Mouse (Mus musculus): ENCODE results near the gene Nfat5. TPM values are rescaled to one million over a fixed set of nuclear protein-coding genes. Genes with fewer than 3 reads are reported as not detected.

Nfat5 gene
- 9.0 and 11.7 TPM in 2 replicates for polyA plus RNA-seq (2015; fragmentation: Nextera tagmentation; extraction: Ambion mirVana)

DNA sequence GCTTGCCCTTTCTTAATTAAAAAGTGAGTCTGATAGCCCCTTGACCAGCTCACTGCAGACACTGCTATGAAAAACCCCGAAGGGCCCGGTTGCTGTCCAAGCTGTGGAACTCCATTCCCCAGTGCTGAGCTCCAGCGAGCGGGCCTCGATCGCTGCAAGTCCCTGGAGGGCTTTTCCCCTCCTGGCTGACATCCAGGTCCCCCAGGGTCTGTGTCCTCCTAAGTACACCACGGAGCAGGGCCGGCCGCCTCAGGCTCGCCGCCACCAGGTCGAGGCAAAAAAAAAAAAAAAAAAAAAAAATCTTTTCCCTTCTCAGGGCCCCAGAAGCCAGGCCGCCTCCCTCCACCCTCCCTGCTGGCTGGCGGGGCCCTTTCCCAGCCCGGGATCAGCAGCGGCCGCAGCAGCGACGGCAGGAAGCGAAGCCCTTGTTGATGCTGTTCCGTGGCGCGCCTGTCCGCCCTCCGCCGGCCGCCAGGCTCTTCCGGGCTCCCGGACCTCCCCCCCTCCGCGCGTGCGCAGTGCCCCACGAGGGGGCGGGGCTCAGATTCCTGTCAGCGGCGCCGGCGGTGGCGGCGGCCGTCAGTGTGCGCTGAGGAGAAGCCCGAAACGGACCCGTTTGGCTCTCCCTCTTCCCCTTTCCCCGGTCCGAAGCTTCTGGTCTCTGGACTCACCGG, at the start of gene Nfat5:
TSS of gene Nfat5 (plus strand) at position 543 of the 674 bp plus-strand sequence.
- peak within 1 kb of the TSS; percentile 65 for H3K4me2 ChIP-seq (ENCODE audit: low read depth, low read length)
- H3K4me3 ChIP-seq (replicated peaks; ENCODE audit: low read length): peak within 1 kb of the TSS; percentile 98
- H3K9me3 ChIP-seq (replicated peaks; ENCODE audit: control insufficient read depth, low read length): no peaks in the 10 kb centered on the region
- no peaks in the 10 kb centered on the region for H3K36me3 ChIP-seq (ENCODE audit: control insufficient read depth, insufficient read depth, low read length)
- H3K9ac ChIP-seq (ENCODE audit: low read length): peak within 1 kb of the TSS; percentile 98
- H3K4me1 ChIP-seq (ENCODE audit: control insufficient read depth, insufficient read depth, low read length): peaks cover 11% of the 10 kb centered on the region
- H3K27ac ChIP-seq (ENCODE audit: low read length): peak within 1 kb of the TSS; percentile 97
- peak; percentile 96 for ATAC-seq (ENCODE audit: insufficient read depth, low FRiP score)
- H3K27me3 ChIP-seq (ENCODE audit: control insufficient read depth, insufficient read depth, low read length): no peaks in the 10 kb centered on the region
- WGBS: 0% methylated on average over 49 of the region's 49 CpGs

GRCm38 (mm10) chr8:107244218-107244617, 49.1 kb upstream of the Nfat5 start:
- H3K9me3 ChIP-seq (replicated peaks; ENCODE audit: control insufficient read depth, low read length): no peaks in the 10 kb centered on the region
- 0 out of 2 replicates have a peak overlapping the region, but pooled peaks have one; percentile 24 for H3K9ac ChIP-seq (ENCODE audit: low read length)
- H3K36me3 ChIP-seq (ENCODE audit: control insufficient read depth, insufficient read depth, low read length): no peaks in the 10 kb centered on the region
- ATAC-seq (ENCODE audit: insufficient read depth, low FRiP score): no peak
- H3K4me1 ChIP-seq (ENCODE audit: control insufficient read depth, insufficient read depth, low read length): no peaks in the 10 kb centered on the region
- H3K4me3 ChIP-seq (replicated peaks; ENCODE audit: low read length): no peak overlapping the region
- H3K27me3 ChIP-seq (ENCODE audit: control insufficient read depth, insufficient read depth, low read length): no peaks in the 10 kb centered on the region
- 53% methylated on average over 8 of the region's 8 CpGs for WGBS
- H3K27ac ChIP-seq (ENCODE audit: low read length): no peak overlapping the region
- no peak overlapping the region for H3K4me2 ChIP-seq (ENCODE audit: low read depth, low read length)

DNA sequence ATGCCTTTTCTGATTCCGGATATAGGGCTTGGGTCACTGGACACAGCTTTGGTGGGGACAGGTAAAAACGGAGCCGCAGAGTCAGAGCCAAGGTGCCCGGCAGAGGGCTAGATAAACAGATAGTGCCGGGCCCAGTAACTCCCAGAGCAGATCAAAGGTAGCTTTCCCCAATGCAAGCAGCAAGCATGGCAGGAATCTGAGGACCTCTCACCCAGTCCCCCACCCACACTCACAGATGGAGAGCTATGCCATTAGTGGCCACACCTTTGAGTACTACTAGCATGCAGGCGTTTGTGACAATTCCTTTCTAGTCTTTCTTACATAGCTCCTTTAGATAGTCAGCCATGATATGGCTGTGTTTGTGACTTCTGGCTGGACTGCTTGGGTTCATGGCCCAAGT, 44.8 kb upstream of the Nfat5 start:
- H3K4me1 ChIP-seq (ENCODE audit: control insufficient read depth, insufficient read depth, low read length): no peaks in the 10 kb centered on the region
- no peaks in the 10 kb centered on the region for H3K9me3 ChIP-seq (replicated peaks; ENCODE audit: control insufficient read depth, low read length)
- H3K4me2 ChIP-seq (ENCODE audit: low read depth, low read length): no peak overlapping the region
- ATAC-seq (ENCODE audit: insufficient read depth, low FRiP score): peak; percentile 73; the same call in 1 of the 2 replicates
- H3K4me3 ChIP-seq (replicated peaks; ENCODE audit: low read length): no peak overlapping the region
- H3K9ac ChIP-seq (ENCODE audit: low read length): no peak overlapping the region
- WGBS: 49% methylated on average over 6 of the region's 6 CpGs
- no peaks in the 10 kb centered on the region for H3K36me3 ChIP-seq (ENCODE audit: control insufficient read depth, insufficient read depth, low read length)
- no peak overlapping the region for H3K27ac ChIP-seq (ENCODE audit: low read length)
- H3K27me3 ChIP-seq (ENCODE audit: control insufficient read depth, insufficient read depth, low read length): no peaks in the 10 kb centered on the region

GRCm38 (mm10) chr8:107251481-107252104, 41.7 kb upstream of the Nfat5 start:
- peaks cover 10% of the 10 kb centered on the region for H3K4me1 ChIP-seq (ENCODE audit: control insufficient read depth, insufficient read depth, low read length)
- ATAC-seq (ENCODE audit: insufficient read depth, low FRiP score): no peak
- no peaks in the 10 kb centered on the region for H3K36me3 ChIP-seq (ENCODE audit: control insufficient read depth, insufficient read depth, low read length)
- H3K4me2 ChIP-seq (ENCODE audit: low read depth, low read length): no peak overlapping the region
- no peak overlapping the region for H3K27ac ChIP-seq (ENCODE audit: low read length)
- H3K4me3 ChIP-seq (replicated peaks; ENCODE audit: low read length): no peak overlapping the region
- H3K9ac ChIP-seq (ENCODE audit: low read length): no peak overlapping the region
- H3K9me3 ChIP-seq (replicated peaks; ENCODE audit: control insufficient read depth, low read length): no peaks in the 10 kb centered on the region
- 67% methylated on average over 5 of the region's 5 CpGs for WGBS
- no peaks in the 10 kb centered on the region for H3K27me3 ChIP-seq (ENCODE audit: control insufficient read depth, insufficient read depth, low read length)

DNA sequence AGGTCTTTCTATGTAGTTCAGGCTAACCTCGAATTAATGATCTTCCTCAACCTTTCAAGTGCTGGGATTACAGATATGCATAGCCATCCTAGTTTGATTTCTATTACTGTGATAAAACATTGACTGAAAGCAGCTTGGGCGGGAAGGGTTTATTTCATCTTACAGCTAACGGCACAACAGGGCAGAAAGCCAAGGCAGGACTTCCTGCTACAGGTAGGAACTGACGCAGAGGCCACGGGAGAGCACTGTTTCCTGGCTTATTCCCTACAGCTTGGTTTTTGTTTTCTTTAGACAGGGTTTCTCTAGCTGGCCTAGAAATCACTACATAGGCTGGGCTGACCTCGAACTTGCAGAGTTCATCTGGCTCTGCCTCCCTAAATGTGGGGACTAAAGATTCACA, 40.1 kb upstream of the Nfat5 start:
- no peaks in the 10 kb centered on the region for H3K36me3 ChIP-seq (ENCODE audit: control insufficient read depth, insufficient read depth, low read length)
- no peak for ATAC-seq (ENCODE audit: insufficient read depth, low FRiP score)
- H3K9me3 ChIP-seq (replicated peaks; ENCODE audit: control insufficient read depth, low read length): no peaks in the 10 kb centered on the region
- no peak overlapping the region for H3K4me3 ChIP-seq (replicated peaks; ENCODE audit: low read length)
- 60% methylated on average over 6 of the region's 6 CpGs for WGBS
- no peak overlapping the region for H3K27ac ChIP-seq (ENCODE audit: low read length)
- H3K27me3 ChIP-seq (ENCODE audit: control insufficient read depth, insufficient read depth, low read length): no peaks in the 10 kb centered on the region
- peaks cover 10% of the 10 kb centered on the region for H3K4me1 ChIP-seq (ENCODE audit: control insufficient read depth, insufficient read depth, low read length)
- H3K4me2 ChIP-seq (ENCODE audit: low read depth, low read length): no peak overlapping the region
- H3K9ac ChIP-seq (ENCODE audit: low read length): no peak overlapping the region

DNA sequence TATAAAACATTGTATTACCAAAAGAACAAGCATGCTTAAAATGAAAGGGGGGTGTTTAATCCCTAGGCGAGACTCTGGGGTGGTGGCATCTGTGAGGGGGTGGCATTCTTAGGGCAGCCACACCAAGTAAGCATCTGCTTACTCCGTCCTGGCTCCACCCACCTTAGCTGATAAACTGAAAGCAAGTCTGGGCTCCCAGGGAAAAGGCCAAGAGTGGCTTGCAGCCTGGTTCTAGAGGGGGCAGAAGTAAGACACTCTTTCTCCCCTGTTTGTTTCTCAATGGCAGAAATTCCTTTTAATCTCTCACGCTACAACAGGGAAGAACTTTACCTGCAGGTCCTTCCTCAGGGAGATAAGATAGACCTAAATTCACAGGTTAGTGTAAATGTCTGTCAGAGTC, 38.9 kb upstream of the Nfat5 start:
- H3K9me3 ChIP-seq (replicated peaks; ENCODE audit: control insufficient read depth, low read length): no peaks in the 10 kb centered on the region
- ATAC-seq (ENCODE audit: insufficient read depth, low FRiP score): no peak
- H3K4me3 ChIP-seq (replicated peaks; ENCODE audit: low read length): no peak overlapping the region
- H3K36me3 ChIP-seq (ENCODE audit: control insufficient read depth, insufficient read depth, low read length): no peaks in the 10 kb centered on the region
- H3K27me3 ChIP-seq (ENCODE audit: control insufficient read depth, insufficient read depth, low read length): no peaks in the 10 kb centered on the region
- H3K9ac ChIP-seq (ENCODE audit: low read length): no peak overlapping the region
- no peak overlapping the region for H3K27ac ChIP-seq (ENCODE audit: low read length)
- H3K4me1 ChIP-seq (ENCODE audit: control insufficient read depth, insufficient read depth, low read length): peaks cover 10% of the 10 kb centered on the region
- H3K4me2 ChIP-seq (ENCODE audit: low read depth, low read length): no peak overlapping the region
- WGBS: 50% methylated on average over 3 of the region's 3 CpGs

GRCm38 (mm10) chr8:107254951-107255457, 38.3 kb upstream of the Nfat5 start:
- Histone ChIP-seq H3K27me3 (ENCODE audit: control insufficient read depth, insufficient read depth, low read length) (no peaks in the 10 kb centered on the region), H3K4me1 (ENCODE audit: control insufficient read depth, insufficient read depth, low read length) (peaks cover 10% of the 10 kb centered on the region), H3K9ac (ENCODE audit: low read length) (no peak overlapping the region), H3K9me3 (replicated peaks; ENCODE audit: control insufficient read depth, low read length) (no peaks in the 10 kb centered on the region), H3K4me2 (ENCODE audit: low read depth, low read length) (no peak overlapping the region), H3K4me3 (replicated peaks; ENCODE audit: low read length) (no peak overlapping the region), H3K27ac (ENCODE audit: low read length) (peak overlapping the region; percentile 11; the same call in 1 of the 2 replicates), H3K36me3 (ENCODE audit: control insufficient read depth, insufficient read depth, low read length) (no peaks in the 10 kb centered on the region)
- peak; percentile 76; the same call in 1 of the 2 replicates for ATAC-seq (ENCODE audit: insufficient read depth, low FRiP score)
- WGBS: 64% methylated on average over 11 of the region's 11 CpGs

GRCm38 (mm10) chr8:107257223-107257622, 36.0 kb upstream of the Nfat5 start:
- ATAC-seq (ENCODE audit: insufficient read depth, low FRiP score): no peak
- Histone ChIP-seq H3K27me3 (ENCODE audit: control insufficient read depth, insufficient read depth, low read length) (no peaks in the 10 kb centered on the region), H3K9me3 (replicated peaks; ENCODE audit: control insufficient read depth, low read length) (no peaks in the 10 kb centered on the region), H3K4me2 (ENCODE audit: low read depth, low read length) (no peak overlapping the region), H3K4me3 (replicated peaks; ENCODE audit: low read length) (no peak overlapping the region), H3K36me3 (ENCODE audit: control insufficient read depth, insufficient read depth, low read length) (no peaks in the 10 kb centered on the region), H3K9ac (ENCODE audit: low read length) (no peak overlapping the region), H3K27ac (ENCODE audit: low read length) (no peak overlapping the region), H3K4me1 (ENCODE audit: control insufficient read depth, insufficient read depth, low read length) (peaks cover 10% of the 10 kb centered on the region)
- WGBS: 44% methylated on average over 5 of the region's 5 CpGs

GRCm38 (mm10) chr8:107260120-107260519, 33.1 kb upstream of the Nfat5 start:
- no peak overlapping the region for H3K9ac ChIP-seq (ENCODE audit: low read length)
- 83% methylated on average over 6 of the region's 6 CpGs for WGBS
- H3K9me3 ChIP-seq (replicated peaks; ENCODE audit: control insufficient read depth, low read length): no peaks in the 10 kb centered on the region
- ATAC-seq (ENCODE audit: insufficient read depth, low FRiP score): no peak
- 0 out of 2 replicates have a peak, but pooled peaks cover under 1% of the 10 kb centered on the region for H3K4me1 ChIP-seq (ENCODE audit: control insufficient read depth, insufficient read depth, low read length)
- H3K36me3 ChIP-seq (ENCODE audit: control insufficient read depth, insufficient read depth, low read length): no peaks in the 10 kb centered on the region
- no peak overlapping the region for H3K4me2 ChIP-seq (ENCODE audit: low read depth, low read length)
- no peak overlapping the region for H3K27ac ChIP-seq (ENCODE audit: low read length)
- no peaks in the 10 kb centered on the region for H3K27me3 ChIP-seq (ENCODE audit: control insufficient read depth, insufficient read depth, low read length)
- H3K4me3 ChIP-seq (replicated peaks; ENCODE audit: low read length): no peak overlapping the region
